Mouse (Mus musculus): Measurements from ENCODE around the gene BC030867. TPM values are rescaled to one million over a fixed set of nuclear protein-coding genes. Genes with fewer than 3 reads are reported as not detected.

The BC030867 gene
- total RNA-seq, 2 experiments from 2014 or later = 1.3 to 1.5 TPM

DNA sequence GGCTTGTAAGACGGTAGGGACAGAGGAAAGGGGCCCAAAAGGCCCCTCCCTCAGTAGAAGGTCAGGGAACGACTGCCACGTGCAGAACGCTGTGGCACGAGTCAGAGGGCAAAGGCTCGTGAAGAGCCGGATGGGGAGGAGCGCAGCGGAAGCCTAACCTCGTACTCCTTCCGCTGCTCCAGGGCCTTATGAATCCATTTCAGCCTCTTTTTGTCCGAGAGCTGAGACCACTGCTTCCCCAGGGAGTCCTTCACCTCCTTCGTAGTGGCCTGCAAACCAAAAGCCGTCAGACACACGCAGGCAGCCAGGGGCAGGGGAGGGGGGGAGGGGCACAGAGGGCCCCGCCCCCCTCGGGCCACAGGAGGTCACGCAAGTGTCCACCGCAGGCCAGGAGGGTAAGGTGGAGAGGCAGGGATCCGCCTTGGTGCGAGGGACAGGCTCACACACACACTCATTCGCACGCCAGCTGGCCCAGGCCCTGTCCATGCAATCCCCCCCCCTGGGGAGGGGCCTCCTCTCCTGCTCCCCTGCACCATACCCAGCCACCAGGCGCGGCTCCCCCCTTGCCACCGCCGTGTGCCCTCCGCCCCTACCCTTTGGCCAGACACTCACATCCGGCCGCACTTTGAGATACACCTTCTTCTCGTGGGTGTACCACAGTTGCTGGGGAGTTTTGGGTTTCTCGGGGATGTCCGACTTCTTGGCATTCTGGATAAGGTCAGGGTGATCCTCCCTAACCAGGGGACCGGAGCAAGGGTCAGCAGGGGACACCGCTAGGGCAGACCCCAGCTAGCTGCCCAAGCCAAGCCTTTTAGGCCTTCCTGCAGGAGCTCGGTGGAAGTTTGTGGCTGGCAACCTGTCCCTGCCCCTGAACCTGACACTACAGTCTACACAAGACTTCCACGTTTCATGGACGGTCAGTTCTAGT, 62.4 kb downstream of the BC030867 start:
- DNase-seq (ENCODE audit: extremely low spot score in 1 of 2, low spot score in 1 of 2) = no peak

DNA sequence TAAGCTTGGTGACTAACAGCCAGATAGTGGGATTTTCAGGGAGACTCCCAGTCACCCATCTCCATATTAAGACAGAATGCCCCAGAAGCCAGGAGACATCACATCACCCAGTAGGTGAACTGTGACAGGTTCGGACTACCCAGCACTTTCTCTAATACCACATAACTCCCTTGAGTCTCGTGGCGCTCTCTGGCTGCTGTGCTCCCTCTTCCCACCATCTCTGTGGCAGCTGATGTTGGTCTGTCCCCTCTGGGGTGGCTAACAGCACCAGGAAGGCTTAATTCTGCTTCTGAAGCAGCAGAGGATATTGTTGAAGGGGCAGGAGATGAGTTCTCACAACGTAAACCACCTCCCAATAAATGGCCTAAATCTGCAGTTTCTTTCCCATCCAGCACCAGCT, 63.3 kb downstream of the BC030867 start:
- DNase-seq (ENCODE audit: extremely low spot score in 1 of 2, low spot score in 1 of 2) = no peak

DNA sequence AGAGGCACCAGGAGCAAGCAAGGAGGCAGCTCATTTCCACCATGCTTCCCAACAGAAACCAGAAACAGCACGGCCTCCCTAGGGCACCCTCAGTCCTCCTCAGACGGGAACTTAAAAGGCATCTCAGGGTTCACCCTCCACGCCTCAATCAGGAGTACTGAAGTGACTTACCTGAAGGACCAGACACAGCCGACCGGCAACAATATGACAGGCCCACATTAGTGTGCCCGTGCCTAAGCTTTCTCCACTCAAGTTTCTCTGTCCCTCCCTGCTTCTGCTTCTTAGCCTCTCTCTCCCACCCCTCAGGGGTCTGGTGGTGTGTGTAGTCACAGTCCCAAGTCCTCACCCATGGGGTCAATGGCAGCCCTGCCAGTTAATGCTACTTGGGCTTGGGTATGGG, 63.9 kb downstream of the BC030867 start:
- no peak for DNase-seq (ENCODE audit: extremely low spot score in 1 of 2, low spot score in 1 of 2)

DNA sequence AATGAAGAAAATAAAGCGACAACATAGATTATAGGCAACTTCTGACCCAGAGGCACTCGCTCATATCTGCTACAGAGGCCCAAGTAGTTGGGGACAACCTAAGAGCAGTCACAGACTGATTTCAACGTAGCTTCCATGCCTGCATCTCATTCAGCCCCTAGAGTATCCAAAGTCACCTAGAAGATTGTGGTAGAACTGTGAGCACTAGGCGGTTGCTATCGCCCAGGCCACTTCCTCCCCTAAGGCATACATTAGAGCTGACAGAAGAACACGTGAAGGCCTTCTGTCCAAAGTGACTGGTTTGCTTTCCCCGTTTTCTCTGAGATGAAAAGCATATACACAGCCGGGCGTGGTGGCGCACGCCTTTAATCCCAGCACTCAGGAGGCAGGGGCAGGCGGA, 65.6 kb downstream of the BC030867 start:
- DNase-seq (ENCODE audit: extremely low spot score in 1 of 2, low spot score in 1 of 2) = no peak

Small RNA genes within 50 kb of the gene (microRNA-seq; reads per million reads assigned to microRNA genes)
- gene Mir8101 = 0.80 to 2.4 reads per million in 2 experiments

Other genes with a start within 250 kb of the BC030867 start
- gene Mpp3, start 220.4 kb upstream of the BC030867 start, total RNA-seq (2021) = 10 to 100 TPM; 80.5 to 82.4 TPM
- not detected for gene Cd300lg, start 207.4 kb upstream of the BC030867 start, total RNA-seq (2021)
- 100 to 1,000 TPM; 149 TPM for gene Mpp2, start 160.4 kb upstream of the BC030867 start, total RNA-seq (2021)
- gene Ppy, start 147.6 kb upstream of the BC030867 start, total RNA-seq (2021) = not detected
- not detected for gene Pyy, start 141.1 kb upstream of the BC030867 start, total RNA-seq (2021)
- not detected for gene Nags, start 103.4 kb upstream of the BC030867 start, total RNA-seq (2021)
- 10 to 100 TPM; 24.2 to 30.3 TPM for gene Tmem101, start 92.5 kb upstream of the BC030867 start, total RNA-seq (2021)
- 10 to 100 TPM; 62.0 to 62.7 TPM for gene Lsm12, start 63.6 kb upstream of the BC030867 start, total RNA-seq (2021)
- gene G6pc3, start 59.3 kb upstream of the BC030867 start, total RNA-seq (2021) = 10 to 100 TPM; 53.5 to 58.2 TPM
- 100 to 1,000 TPM; 218 to 242 TPM for gene Hdac5, start 18.7 kb upstream of the BC030867 start, total RNA-seq (2021)
- 1 to 10 TPM in 1 of 2 experiments, under 1 TPM in 1; 0.70 to 1.1 TPM for gene Asb16, start 19.9 kb downstream of the BC030867 start, total RNA-seq (2021)
- gene Tmub2, start 36.0 kb downstream of the BC030867 start, total RNA-seq (2021) = 10 to 100 TPM; 64.7 to 71.7 TPM
- 100 to 1,000 TPM; 166 to 174 TPM for gene Atxn7l3, start 47.7 kb downstream of the BC030867 start, total RNA-seq (2021)
- gene Ubtf, start 70.9 kb downstream of the BC030867 start, total RNA-seq (2021) = 100 to 1,000 TPM; 123 to 134 TPM
- under 1 TPM; 0.31 to 0.81 TPM for gene Slc4a1, start 117.3 kb downstream of the BC030867 start, total RNA-seq (2021)
- gene Rundc3a, start 144.5 kb downstream of the BC030867 start, total RNA-seq (2021) = 100 to 1,000 TPM; 442 to 490 TPM
- gene Slc25a39, start 159.1 kb downstream of the BC030867 start, total RNA-seq (2021) = 10 to 100 TPM; 63.7 to 65.3 TPM
- gene Grn, start 181.4 kb downstream of the BC030867 start, total RNA-seq (2021) = 10 to 100 TPM; 69.9 to 74.0 TPM
- gene Fam171a2, start 198.8 kb downstream of the BC030867 start, total RNA-seq (2021) = 100 to 1,000 TPM in 1 of 2 experiments, 10 to 100 TPM in 1; 85.4 to 109 TPM
- gene Itga2b, start 221.2 kb downstream of the BC030867 start, total RNA-seq (2021) = 1 to 10 TPM in 1 of 2 experiments, under 1 TPM in 1; 0.68 to 2.1 TPM

Measured in layer of hippocampus, postnatal 25 days (tissue).